Mouse (Mus musculus): ENCODE measurements at regions not wholly inside any gene's neighbourhood (a gene's known extent, or its start where the extent isn't known, plus 50 kb on each side); places are given as distances from the start of the nearest gene placed in this dataset.

GRCm38 (mm10) chr6:118325681-118326080 lies 93.6 kb downstream of the Bms1 start:
- TF ChIP-seq CTCF (IDR thresholded peaks at IDR 0.05; ENCODE audit: extremely low read depth, insufficient read depth, low read length) (no peak), POLR2A (IDR thresholded peaks at IDR 0.05; ENCODE audit: extremely low read depth, insufficient read depth, low read length) (no peak)
